Mouse (Mus musculus) brain, embryonic 14.5 days (tissue): Measurements from ENCODE around the gene Cpped1.

Experiments used
- CTCF ChIP-seq: fragments of 200-500 bp; IDR thresholded peaks from 2 replicates; pipeline ENCODE4 v1.5.1; 2012; ENCODE audit warnings: inconsistent platforms, mild to moderate bottlenecking, moderate library complexity, borderline replicate concordance; ENCODE audit not compliant: insufficient read depth, insufficient read length; ENCODE audit errors: extremely low read depth
- POLR2A ChIP-seq: fragments of 200-500 bp; IDR thresholded peaks from 2 replicates; pipeline ENCODE4 v1.6.1; 2012; ENCODE audit warnings: mild to moderate bottlenecking, inconsistent platforms, borderline replicate concordance; ENCODE audit not compliant: poor library complexity, insufficient read depth, insufficient read length, severe bottlenecking; ENCODE audit errors: extremely low read depth

GRCm38 (mm10) chr16:11873292-11873691, 36.0 kb downstream of the Cpped1 start:
- no peak for TF ChIP-seq CTCF
- no peak for TF ChIP-seq POLR2A
